ENCODE assay signal across 7 mouse cellular contexts in the genomic region with DNA sequence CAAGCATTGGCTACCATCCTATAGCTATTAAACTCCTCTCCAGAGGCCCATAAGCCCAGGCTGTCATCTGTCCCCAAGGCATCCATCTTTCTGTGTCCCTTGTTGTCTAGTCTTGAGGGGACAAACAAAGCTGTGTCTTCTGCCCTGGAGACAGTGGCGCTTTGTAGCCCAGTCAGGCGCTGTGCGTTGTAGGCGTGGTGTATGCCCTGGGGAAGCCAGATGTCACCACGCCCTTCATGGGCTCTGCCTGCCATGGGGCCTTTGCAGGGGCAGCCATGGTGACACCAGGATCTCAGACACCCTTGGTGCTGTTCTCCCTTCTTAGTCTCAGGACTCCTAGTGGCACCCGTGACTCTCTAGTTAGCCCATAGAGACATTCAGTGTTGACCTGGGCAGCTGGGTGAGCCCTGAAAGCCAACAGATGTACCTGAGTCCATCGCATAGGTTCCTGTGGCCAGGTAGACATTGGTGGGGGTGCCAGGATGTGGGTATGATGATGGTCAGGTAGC. TPM values are rescaled to one million over a fixed set of nuclear protein-coding genes. Genes with fewer than 3 reads are reported as not detected.
DNase-seq lines count a peak whose midpoint lies in the region; ATAC-seq and TF ChIP-seq lines count a peak whose summit lies in the region.

No protein-coding gene starts in this region.

- H3K9ac ChIP-seq in neural tube, embryonic 11.5 days (ENCODE audit: low read length) = no peak overlapping the region
- H3K9ac ChIP-seq in embryonic facial prominence, embryonic 15.5 days = peak overlapping the region; percentile 53; the same call in 1 of the 2 replicates
- peak overlapping the region; percentile 28; the same call in 1 of the 2 replicates for H3K9ac ChIP-seq in intestine, postnatal 0 days (ENCODE audit: low read depth, low read length)
- H3K9ac ChIP-seq in neural tube, embryonic 15.5 days (replicated peaks) = peak overlapping the region; percentile 71

- no peak for DNase-seq in neural tube, embryonic 11.5 days (ENCODE audit: low spot score)
- DNase-seq in neural tube, embryonic 10.5 days (ENCODE audit: extremely low spot score, low spot score) = no peak
- DNase-seq in lung, postnatal 4 days = no peak
- DNase-seq in retina, embryonic 14.5 days (ENCODE audit: low spot score) = no peak

- peak overlapping the region; percentile 97 for H3K4me2 ChIP-seq in neural tube, embryonic 11.5 days (ENCODE audit: low read depth)
- peak overlapping the region; percentile 76 for H3K4me2 ChIP-seq in embryonic facial prominence, embryonic 15.5 days (replicated peaks)
- peak overlapping the region; percentile 69 for H3K4me2 ChIP-seq in intestine, postnatal 0 days (replicated peaks; ENCODE audit: low read depth)
- H3K4me2 ChIP-seq in neural tube, embryonic 15.5 days = peak overlapping the region; percentile 93

- H3K36me3 ChIP-seq in neural tube, embryonic 11.5 days (ENCODE audit: control insufficient read depth, insufficient read depth, low read length) = peaks cover 9% of the 10 kb centered on the region
- H3K36me3 ChIP-seq in embryonic facial prominence, embryonic 15.5 days = peaks cover 33% of the 10 kb centered on the region
- peaks cover 29% of the 10 kb centered on the region for H3K36me3 ChIP-seq in intestine, postnatal 0 days (ENCODE audit: control insufficient read depth, insufficient read depth)
- H3K36me3 ChIP-seq in neural tube, embryonic 15.5 days = peaks cover 31% of the 10 kb centered on the region

- TF ChIP-seq CTCF in intestine, postnatal 0 days (IDR thresholded peaks at IDR 0.05; ENCODE audit: low read depth) = no peak

- no peak for ATAC-seq in neural tube, embryonic 11.5 days (ENCODE audit: insufficient read depth, low FRiP score, low TSS enrichment)
- ATAC-seq in embryonic facial prominence, embryonic 15.5 days (ENCODE audit: insufficient number of reproducible peaks, low FRiP score, low TSS enrichment, low read depth) = no peak
- peak; percentile 13; the same call in 1 of the 2 replicates for ATAC-seq in intestine, postnatal 0 days
- no peak for ATAC-seq in neural tube, embryonic 15.5 days (ENCODE audit: low FRiP score)

- peak overlapping the region; percentile 78; the same call in 1 of the 2 replicates for H3K27ac ChIP-seq in neural tube, embryonic 11.5 days (ENCODE audit: low read depth, low read length)
- no peak overlapping the region for H3K27ac ChIP-seq in embryonic facial prominence, embryonic 15.5 days (replicated peaks)
- H3K27ac ChIP-seq in intestine, postnatal 0 days (ENCODE audit: low read depth, low read length) = peak overlapping the region; percentile 82
- H3K27ac ChIP-seq in neural tube, embryonic 15.5 days (replicated peaks) = no peak overlapping the region

- WGBS in neural tube, embryonic 11.5 days = 87% methylated on average over 7 of the region's 7 CpGs
- WGBS in embryonic facial prominence, embryonic 15.5 days = 76% methylated on average over 7 of the region's 7 CpGs
- WGBS in intestine, postnatal 0 days = 47% methylated on average over 7 of the region's 7 CpGs
- 81% methylated on average over 7 of the region's 7 CpGs for WGBS in neural tube, embryonic 15.5 days

- H3K4me1 ChIP-seq in neural tube, embryonic 11.5 days (ENCODE audit: control insufficient read depth, insufficient read depth, low read length) = peaks cover 8% of the 10 kb centered on the region
- H3K4me1 ChIP-seq in embryonic facial prominence, embryonic 15.5 days = peaks cover 28% of the 10 kb centered on the region
- H3K4me1 ChIP-seq in intestine, postnatal 0 days (replicated peaks; ENCODE audit: control insufficient read depth, insufficient read depth, low read length) = no peaks in the 10 kb centered on the region; the same call in 1 of the 2 replicates
- H3K4me1 ChIP-seq in neural tube, embryonic 15.5 days = peaks cover 22% of the 10 kb centered on the region

- no peak overlapping the region; the same call in 1 of the 2 replicates for H3K4me3 ChIP-seq in neural tube, embryonic 11.5 days (ENCODE audit: low read depth, low read length)
- peak overlapping the region; percentile 88 for H3K4me3 ChIP-seq in embryonic facial prominence, embryonic 15.5 days (replicated peaks)
- H3K4me3 ChIP-seq in intestine, postnatal 0 days (ENCODE audit: low read depth, low read length) = peak overlapping the region; percentile 69
- H3K4me3 ChIP-seq in neural tube, embryonic 15.5 days (replicated peaks) = peak overlapping the region; percentile 78

- H3K27me3 ChIP-seq in neural tube, embryonic 11.5 days (ENCODE audit: control insufficient read depth, insufficient read depth, low read length) = no peaks in the 10 kb centered on the region
- H3K27me3 ChIP-seq in embryonic facial prominence, embryonic 15.5 days = no peaks in the 10 kb centered on the region
- no peaks in the 10 kb centered on the region for H3K27me3 ChIP-seq in intestine, postnatal 0 days (replicated peaks; ENCODE audit: control insufficient read depth, insufficient read depth, low read length)
- no peaks in the 10 kb centered on the region for H3K27me3 ChIP-seq in neural tube, embryonic 15.5 days (replicated peaks)

- no peaks in the 10 kb centered on the region for H3K9me3 ChIP-seq in neural tube, embryonic 11.5 days (ENCODE audit: control insufficient read depth, low read length)
- no peaks in the 10 kb centered on the region for H3K9me3 ChIP-seq in embryonic facial prominence, embryonic 15.5 days (replicated peaks)
- H3K9me3 ChIP-seq in intestine, postnatal 0 days (ENCODE audit: control insufficient read depth) = no peaks in the 10 kb centered on the region
- no peaks in the 10 kb centered on the region for H3K9me3 ChIP-seq in neural tube, embryonic 15.5 days (replicated peaks)

RNA-seq across cellular contexts. Expression of a gene that starts 1.4 kb away (rescaled TPM):
- 8.0 and 10.9 TPM in 2 replicates for polyA plus RNA-seq in neural tube, embryonic 11.5 days (2014; fragmentation: Nextera tagmentation; extraction: Ambion mirVana)
- 7.0 and 7.5 TPM in 2 replicates for polyA plus RNA-seq in embryonic facial prominence, embryonic 15.5 days (2015; fragmentation: Nextera tagmentation; extraction: Ambion mirVana)
- 5.4 and 6.6 TPM in 2 replicates for polyA plus RNA-seq in intestine, postnatal 0 days (2015; fragmentation: Nextera tagmentation; extraction: Ambion mirVana)
- 5.0 and 7.0 TPM in 2 replicates for polyA plus RNA-seq in neural tube, embryonic 15.5 days (2015; fragmentation: Nextera tagmentation; extraction: Ambion mirVana)

RNA-seq across cellular contexts. Expression of a gene that starts 1.4 kb away (rescaled TPM):
- 72.1 and 77.7 TPM in 2 replicates for polyA plus RNA-seq in neural tube, embryonic 11.5 days (2014; fragmentation: Nextera tagmentation; extraction: Ambion mirVana)
- polyA plus RNA-seq in embryonic facial prominence, embryonic 15.5 days (2015; fragmentation: Nextera tagmentation; extraction: Ambion mirVana) = 99.1 and 108 TPM in 2 replicates
- polyA plus RNA-seq in intestine, postnatal 0 days (2015; fragmentation: Nextera tagmentation; extraction: Ambion mirVana) = 86.5 and 88.5 TPM in 2 replicates
- polyA plus RNA-seq in neural tube, embryonic 15.5 days (2015; fragmentation: Nextera tagmentation; extraction: Ambion mirVana) = 68.2 and 79.8 TPM in 2 replicates

RNA-seq across cellular contexts. Expression of a gene that starts 1.8 kb away (rescaled TPM):
- 2.4 and 3.1 TPM in 2 replicates for polyA plus RNA-seq in neural tube, embryonic 11.5 days (2014; fragmentation: Nextera tagmentation; extraction: Ambion mirVana)
- polyA plus RNA-seq in embryonic facial prominence, embryonic 15.5 days (2015; fragmentation: Nextera tagmentation; extraction: Ambion mirVana) = 4.8 TPM in 2 replicates
- polyA plus RNA-seq in intestine, postnatal 0 days (2015; fragmentation: Nextera tagmentation; extraction: Ambion mirVana) = 2.3 and 2.6 TPM in 2 replicates
- 3.0 and 3.2 TPM in 2 replicates for polyA plus RNA-seq in neural tube, embryonic 15.5 days (2015; fragmentation: Nextera tagmentation; extraction: Ambion mirVana)

RNA-seq across cellular contexts. Expression of a gene that starts 13.9 kb away (rescaled TPM):
- 119 and 120 TPM in 2 replicates for polyA plus RNA-seq in neural tube, embryonic 11.5 days (2014; fragmentation: Nextera tagmentation; extraction: Ambion mirVana)
- polyA plus RNA-seq in embryonic facial prominence, embryonic 15.5 days (2015; fragmentation: Nextera tagmentation; extraction: Ambion mirVana) = 112 and 115 TPM in 2 replicates
- polyA plus RNA-seq in intestine, postnatal 0 days (2015; fragmentation: Nextera tagmentation; extraction: Ambion mirVana) = 116 and 117 TPM in 2 replicates
- polyA plus RNA-seq in neural tube, embryonic 15.5 days (2015; fragmentation: Nextera tagmentation; extraction: Ambion mirVana) = 148 and 152 TPM in 2 replicates

RNA-seq across cellular contexts. Expression of a gene that starts 18.6 kb away (rescaled TPM):
- 117 TPM in 2 replicates for polyA plus RNA-seq in neural tube, embryonic 11.5 days (2014; fragmentation: Nextera tagmentation; extraction: Ambion mirVana)
- 172 and 190 TPM in 2 replicates for polyA plus RNA-seq in embryonic facial prominence, embryonic 15.5 days (2015; fragmentation: Nextera tagmentation; extraction: Ambion mirVana)
- 97.5 and 99.2 TPM in 2 replicates for polyA plus RNA-seq in intestine, postnatal 0 days (2015; fragmentation: Nextera tagmentation; extraction: Ambion mirVana)
- polyA plus RNA-seq in neural tube, embryonic 15.5 days (2015; fragmentation: Nextera tagmentation; extraction: Ambion mirVana) = 106 and 118 TPM in 2 replicates

Comparison
In these comparisons a context has a peak if more than half of its experiments do, and no peak if none do; other contexts are left out.
1. H3K27ac ChIP-seq: peak in neural tube, embryonic 11.5 days (single experiment) and intestine, postnatal 0 days (single experiment); none in embryonic facial prominence, embryonic 15.5 days (single experiment) and neural tube, embryonic 15.5 days (single experiment).
2. Peak in every context shown above with its lines, with median percentiles within 50 percentile points of each other: H3K4me2 ChIP-seq.